8 mouse cellular contexts compared by ENCODE assay signal in the genomic region with DNA sequence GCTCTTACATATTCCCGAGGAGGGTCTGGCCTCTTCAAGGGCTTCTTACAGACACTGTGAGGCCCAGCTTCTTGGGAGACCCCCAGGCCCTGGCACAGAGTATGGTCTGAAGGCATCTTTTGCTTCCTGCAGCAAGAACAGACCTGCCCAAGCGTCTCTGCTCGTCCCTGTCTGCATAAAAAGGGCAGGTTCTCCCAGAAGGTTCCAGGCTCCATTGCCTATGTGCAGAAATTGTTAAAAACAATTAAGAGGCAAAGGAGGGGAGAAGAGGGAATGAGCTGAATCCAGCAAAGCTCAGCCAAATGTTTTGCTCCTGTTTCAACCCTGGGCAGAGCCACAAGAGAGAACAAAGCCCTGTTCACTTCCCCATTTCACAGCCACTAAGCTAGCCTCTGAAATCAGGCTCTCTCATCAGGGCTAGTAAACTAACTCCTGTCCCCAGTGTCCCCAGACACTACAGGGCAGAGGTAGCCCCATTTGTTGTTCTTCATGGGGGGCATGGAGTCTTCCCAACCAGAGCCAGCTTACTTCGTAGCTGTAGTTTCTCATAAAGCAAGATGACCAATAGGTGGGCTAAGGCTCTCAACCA. TPM values are rescaled to one million over a fixed set of nuclear protein-coding genes. Genes with fewer than 3 reads are reported as not detected.
A peak's percentile ranks its signal among the peaks of the same experiment; 100 is the strongest.
DNase-seq lines count a peak whose midpoint lies in the region; ATAC-seq and TF ChIP-seq lines count a peak whose summit lies in the region.

No protein-coding gene starts in this region.

- no peak for TF ChIP-seq CTCF in layer of hippocampus, adult 2 months (conservative IDR thresholded peaks at IDR 0.05)

- no peak for DNase-seq in layer of hippocampus, adult 2 months (ENCODE audit: low spot score in 2 of 2)
- DNase-seq in layer of hippocampus, adult 9-11 months: no peak
- no peak for DNase-seq in midbrain, embryonic 14.5 days
- DNase-seq in ovary, postnatal 10 days (ENCODE audit: low spot score): no peak
- DNase-seq in right cerebral cortex, postnatal 10 days (ENCODE audit: low spot score in 2 of 2): no peak
- DNase-seq in adrenal gland, postnatal 10 days: no peak

- peaks cover 21% of the 10 kb centered on the region for H3K4me1 ChIP-seq in embryonic facial prominence, embryonic 12.5 days
- H3K4me1 ChIP-seq in hindbrain, embryonic 13.5 days (replicated peaks): peaks cover 19% of the 10 kb centered on the region
- H3K4me1 ChIP-seq in midbrain, embryonic 14.5 days (ENCODE audit: control insufficient read depth, insufficient read depth, low read length): 0 out of 2 replicates have a peak, but pooled peaks cover 3% of the 10 kb centered on the region

- H3K4me2 ChIP-seq in embryonic facial prominence, embryonic 12.5 days (replicated peaks): peak overlapping the region; percentile 33
- no peak overlapping the region for H3K4me2 ChIP-seq in hindbrain, embryonic 13.5 days
- no peak overlapping the region for H3K4me2 ChIP-seq in midbrain, embryonic 14.5 days (ENCODE audit: low read length)

- H3K4me3 ChIP-seq in layer of hippocampus, adult 2 months: no peak overlapping the region
- no peak overlapping the region for H3K4me3 ChIP-seq in embryonic facial prominence, embryonic 12.5 days
- H3K4me3 ChIP-seq in hindbrain, embryonic 13.5 days: no peak overlapping the region
- no peak overlapping the region for H3K4me3 ChIP-seq in midbrain, embryonic 14.5 days (replicated peaks; ENCODE audit: low read depth, low read length)

- H3K9me3 ChIP-seq in embryonic facial prominence, embryonic 12.5 days: no peaks in the 10 kb centered on the region
- H3K9me3 ChIP-seq in hindbrain, embryonic 13.5 days: no peaks in the 10 kb centered on the region
- no peaks in the 10 kb centered on the region for H3K9me3 ChIP-seq in midbrain, embryonic 14.5 days (ENCODE audit: control insufficient read depth, low read length)

- 60% methylated on average over 4 of the region's 4 CpGs for WGBS in embryonic facial prominence, embryonic 12.5 days
- WGBS in hindbrain, embryonic 13.5 days: 70% methylated on average over 4 of the region's 4 CpGs
- WGBS in midbrain, embryonic 14.5 days: 77% methylated on average over 4 of the region's 4 CpGs

- H3K9ac ChIP-seq in embryonic facial prominence, embryonic 12.5 days: no peak overlapping the region
- H3K9ac ChIP-seq in hindbrain, embryonic 13.5 days: no peak overlapping the region
- H3K9ac ChIP-seq in midbrain, embryonic 14.5 days (replicated peaks; ENCODE audit: low read length): no peak overlapping the region

- H3K27me3 ChIP-seq in embryonic facial prominence, embryonic 12.5 days: no peaks in the 10 kb centered on the region
- H3K27me3 ChIP-seq in hindbrain, embryonic 13.5 days: 0 out of 2 replicates have a peak, but pooled peaks cover 2% of the 10 kb centered on the region
- H3K27me3 ChIP-seq in midbrain, embryonic 14.5 days (ENCODE audit: control insufficient read depth, insufficient read depth, low read length): no peaks in the 10 kb centered on the region

- peak overlapping the region; percentile 79 for H3K27ac ChIP-seq in layer of hippocampus, adult 2 months
- H3K27ac ChIP-seq in embryonic facial prominence, embryonic 12.5 days: peak overlapping the region; percentile 80
- peak overlapping the region; percentile 68 for H3K27ac ChIP-seq in hindbrain, embryonic 13.5 days
- peak overlapping the region; percentile 17; the same call in 1 of the 2 replicates for H3K27ac ChIP-seq in midbrain, embryonic 14.5 days (replicated peaks; ENCODE audit: low read depth, low read length)

- no peaks in the 10 kb centered on the region for H3K36me3 ChIP-seq in embryonic facial prominence, embryonic 12.5 days
- no peaks in the 10 kb centered on the region for H3K36me3 ChIP-seq in hindbrain, embryonic 13.5 days
- H3K36me3 ChIP-seq in midbrain, embryonic 14.5 days (ENCODE audit: control insufficient read depth, insufficient read depth, low read length): no peaks in the 10 kb centered on the region

- no peak for ATAC-seq in embryonic facial prominence, embryonic 12.5 days (ENCODE audit: insufficient number of reproducible peaks, insufficient read depth, low FRiP score, low TSS enrichment)
- no peak for ATAC-seq in hindbrain, embryonic 13.5 days (ENCODE audit: low FRiP score)
- no peak for ATAC-seq in midbrain, embryonic 14.5 days (ENCODE audit: low FRiP score, low TSS enrichment)

RNA-seq across cellular contexts. Expression of a gene that starts 44.4 kb away (rescaled TPM):
- total RNA-seq in layer of hippocampus, adult 2 months (2021): 10 to 100 TPM; 18.1 TPM
- polyA plus RNA-seq in embryonic facial prominence, embryonic 12.5 days (2016; fragmentation: Nextera tagmentation; extraction: Ambion mirVana): 33.6 and 35.2 TPM in 2 replicates
- 24.3 and 24.4 TPM in 2 replicates for polyA plus RNA-seq in hindbrain, embryonic 13.5 days (2015; fragmentation: Nextera tagmentation; extraction: Ambion mirVana)
- 19.8 and 22.1 TPM in 2 replicates for polyA plus RNA-seq in midbrain, embryonic 14.5 days (2014; fragmentation: Nextera tagmentation; extraction: Ambion mirVana)
- total RNA-seq in adrenal gland, postnatal 10 days (2021): 10 to 100 TPM; 10.7 to 10.8 TPM

Comparison
In these comparisons a context has a peak if more than half of its experiments do, and no peak if none do; other contexts are left out.
1. H3K27ac ChIP-seq: peak in every context shown above with its lines; median percentile 80 in embryonic facial prominence, embryonic 12.5 days; 79 in layer of hippocampus, adult 2 months; 68 in hindbrain, embryonic 13.5 days; 17 in midbrain, embryonic 14.5 days.